Mouse (Mus musculus): ENCODE data around the gene Slc7a11. TPM values are rescaled to one million over a fixed set of nuclear protein-coding genes. Genes with fewer than 3 reads are reported as not detected.

Gene Slc7a11
- polyA plus RNA-seq, 1 experiment from 2014 or later, result 0.19 TPM

DNA sequence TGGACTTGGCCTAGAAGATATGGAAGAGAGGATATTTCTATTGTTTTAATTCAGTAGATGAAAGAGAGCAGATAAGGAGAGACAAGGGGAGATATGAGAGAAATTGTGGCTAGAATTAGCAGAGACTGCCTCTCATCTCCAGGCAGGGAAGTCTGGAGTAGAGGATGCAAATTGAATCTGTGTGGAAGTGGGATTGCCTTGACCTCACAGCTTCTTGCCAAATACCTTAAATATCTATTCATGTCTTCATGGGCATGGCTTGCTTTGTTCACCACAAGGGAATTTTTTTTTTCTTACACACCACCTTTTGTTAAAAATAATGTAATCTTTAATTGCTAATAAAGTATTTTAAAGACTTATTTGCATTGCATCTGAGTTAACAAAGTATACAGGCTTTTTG, 441.3 kb downstream of the Slc7a11 start:
- Histone ChIP-seq H3K4me1 (no peaks in the 10 kb centered on the region), H3K36me3 (no peaks in the 10 kb centered on the region), H3K9me3 (replicated peaks) (no peaks in the 10 kb centered on the region), H3K27ac (no peak overlapping the region), H3K9ac (no peak overlapping the region), H3K4me2 (no peak overlapping the region), H3K27me3 (replicated peaks) (no peaks in the 10 kb centered on the region), H3K4me3 (no peak overlapping the region)
- no peak for ATAC-seq

DNA sequence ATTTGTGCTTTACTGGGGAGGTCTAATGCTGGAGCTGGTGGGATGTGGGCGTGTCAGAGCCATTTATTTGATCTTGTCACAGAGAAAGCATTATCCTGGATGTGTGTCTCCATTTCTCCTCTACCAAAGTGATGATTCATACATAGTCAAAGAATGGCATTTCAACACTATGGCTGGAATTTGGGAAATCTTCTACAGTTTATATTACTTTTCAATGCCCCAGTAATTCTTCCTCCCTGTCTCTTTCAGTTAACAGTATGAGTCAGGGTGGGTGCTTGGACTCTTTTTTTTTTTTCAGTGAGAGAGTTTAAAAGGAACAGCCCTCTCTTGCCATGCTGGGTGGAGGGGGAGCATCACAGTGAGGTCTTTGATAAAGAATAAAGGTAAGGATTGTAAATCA, 441.8 kb downstream of the Slc7a11 start:
- 52% methylated on average over 1 of the region's 1 CpGs for WGBS (ENCODE audit: insufficient replicate concordance)
- no peak overlapping the region for H3K4me3 ChIP-seq
- no peak overlapping the region for H3K4me2 ChIP-seq
- H3K9ac ChIP-seq, result no peak overlapping the region
- H3K4me1 ChIP-seq, result no peaks in the 10 kb centered on the region
- no peak overlapping the region for H3K27ac ChIP-seq
- H3K36me3 ChIP-seq, result no peaks in the 10 kb centered on the region
- H3K27me3 ChIP-seq (replicated peaks), result no peaks in the 10 kb centered on the region
- ATAC-seq, result no peak
- no peaks in the 10 kb centered on the region for H3K9me3 ChIP-seq (replicated peaks)

DNA sequence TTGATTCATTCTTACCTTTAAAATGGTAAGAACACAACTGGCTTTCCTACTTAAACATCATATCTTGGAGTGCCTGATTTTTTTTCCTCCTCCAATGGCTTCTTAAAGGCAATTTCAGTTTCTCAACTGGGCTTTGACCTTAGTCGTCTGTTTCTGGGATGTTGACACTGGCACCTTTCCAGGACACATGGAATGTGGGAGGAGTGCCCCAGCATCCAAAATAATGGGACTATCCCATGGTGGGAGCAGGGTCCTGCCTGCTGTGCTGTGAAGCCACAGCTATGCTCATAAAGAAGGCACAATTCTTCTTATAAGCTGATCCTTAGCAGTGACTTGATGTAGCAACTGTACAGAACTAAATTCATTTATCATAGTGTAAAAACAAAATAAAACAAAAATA, 450.5 kb downstream of the Slc7a11 start:
- Histone ChIP-seq H3K9ac (no peak overlapping the region), H3K27ac (no peak overlapping the region), H3K4me3 (no peak overlapping the region), H3K4me2 (no peak overlapping the region), H3K9me3 (replicated peaks) (no peaks in the 10 kb centered on the region), H3K27me3 (replicated peaks) (no peaks in the 10 kb centered on the region), H3K36me3 (no peaks in the 10 kb centered on the region), H3K4me1 (no peaks in the 10 kb centered on the region)
- WGBS (ENCODE audit: insufficient replicate concordance), result 36% methylated on average over 1 of the region's 1 CpGs
- no peak for ATAC-seq

DNA sequence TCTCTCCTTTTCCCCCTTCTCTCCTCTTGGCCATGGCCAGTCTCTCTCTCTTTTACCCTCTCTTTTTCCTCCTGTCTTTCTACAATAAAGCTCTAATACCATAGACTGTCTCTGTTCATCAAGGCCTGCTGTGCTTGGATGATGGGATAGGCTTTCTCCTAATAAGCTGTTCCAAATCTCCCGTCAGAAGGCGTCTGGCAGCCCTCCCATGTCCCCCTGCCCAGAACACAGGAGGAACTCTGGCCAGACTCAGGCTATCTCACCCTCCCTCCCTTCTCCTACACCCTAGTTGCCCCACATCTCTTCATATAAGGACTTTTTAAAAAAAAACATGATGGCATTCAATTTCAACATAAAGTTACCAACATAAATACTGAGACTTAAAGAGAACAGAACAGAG, 456.2 kb downstream of the Slc7a11 start:
- no peak overlapping the region for H3K9ac ChIP-seq
- H3K9me3 ChIP-seq (replicated peaks), result no peaks in the 10 kb centered on the region
- H3K4me1 ChIP-seq, result no peaks in the 10 kb centered on the region
- H3K27ac ChIP-seq, result no peak overlapping the region
- 66% methylated on average over 2 of the region's 2 CpGs for WGBS (ENCODE audit: insufficient replicate concordance)
- H3K4me3 ChIP-seq, result no peak overlapping the region
- ATAC-seq, result no peak
- H3K4me2 ChIP-seq, result no peak overlapping the region
- no peaks in the 10 kb centered on the region for H3K27me3 ChIP-seq (replicated peaks)
- H3K36me3 ChIP-seq, result no peaks in the 10 kb centered on the region

- Histone ChIP-seq H3K27ac (no peak overlapping the region), H3K4me1 (no peaks in the 10 kb centered on the region), H3K9me3 (replicated peaks) (no peaks in the 10 kb centered on the region), H3K36me3 (no peaks in the 10 kb centered on the region), H3K9ac (no peak overlapping the region), H3K4me3 (no peak overlapping the region), H3K4me2 (no peak overlapping the region), H3K27me3 (replicated peaks) (no peaks in the 10 kb centered on the region)
- WGBS (ENCODE audit: insufficient replicate concordance), result 62% methylated on average over 3 of the region's 3 CpGs
- ATAC-seq, result no peak
These were observed 458.6 kb downstream of the Slc7a11 start for GRCm38 (mm10) chr3:49984795-49985194.

DNA sequence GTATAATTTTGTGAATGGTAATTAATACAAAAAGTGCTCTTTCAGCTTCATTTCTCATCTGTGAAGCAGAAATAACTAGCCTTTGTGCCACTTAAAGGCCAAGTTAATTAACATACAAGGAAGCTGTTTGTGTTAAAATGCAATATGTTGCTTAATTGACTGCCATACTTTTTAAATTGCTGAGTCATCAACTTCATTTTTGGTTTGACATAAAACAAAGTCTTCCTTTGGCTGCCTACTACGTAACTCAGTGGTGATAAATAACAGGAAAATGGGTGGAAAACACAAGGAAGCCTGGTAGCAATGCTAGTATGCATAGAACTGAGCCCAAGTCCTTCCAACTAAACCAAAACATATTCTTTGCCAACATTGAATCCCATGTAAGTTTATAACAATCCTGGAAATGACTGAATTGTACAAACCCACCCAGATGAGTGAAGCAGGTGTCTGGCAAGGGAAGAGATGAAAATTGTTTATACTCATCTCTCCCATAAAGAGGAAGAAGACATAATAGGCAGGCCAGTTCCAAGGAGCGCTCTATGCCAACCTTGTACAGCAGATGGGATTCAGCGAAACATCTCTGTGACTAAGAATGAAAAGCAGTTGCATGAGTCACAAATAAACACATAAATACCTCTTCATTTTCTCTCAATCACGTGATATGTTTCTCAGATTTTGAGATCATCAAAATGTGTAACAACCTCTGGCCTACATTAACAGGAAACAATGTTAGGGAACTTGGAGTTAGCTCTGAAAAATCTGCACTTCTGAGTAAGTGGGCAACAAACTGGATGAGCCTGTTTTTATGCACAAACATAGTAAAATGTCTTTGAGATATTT, 459.8 kb downstream of the Slc7a11 start:
- Histone ChIP-seq H3K36me3 (no peaks in the 10 kb centered on the region), H3K9ac (no peak overlapping the region), H3K9me3 (replicated peaks) (no peaks in the 10 kb centered on the region), H3K4me2 (no peak overlapping the region), H3K27ac (no peak overlapping the region), H3K27me3 (replicated peaks) (no peaks in the 10 kb centered on the region), H3K4me3 (no peak overlapping the region), H3K4me1 (no peaks in the 10 kb centered on the region)
- ATAC-seq, result no peak
- WGBS (ENCODE audit: insufficient replicate concordance), result 62% methylated on average over 4 of the region's 4 CpGs

GRCm38 (mm10) chr3:49973994-49974393, 469.4 kb downstream of the Slc7a11 start:
- no peak for ATAC-seq
- H3K9me3 ChIP-seq (replicated peaks), result no peaks in the 10 kb centered on the region
- no peak overlapping the region for H3K9ac ChIP-seq
- no peaks in the 10 kb centered on the region for H3K36me3 ChIP-seq
- H3K4me3 ChIP-seq, result no peak overlapping the region
- no peak overlapping the region for H3K4me2 ChIP-seq
- WGBS (ENCODE audit: insufficient replicate concordance), result 50% methylated on average over 3 of the region's 3 CpGs
- no peaks in the 10 kb centered on the region for H3K27me3 ChIP-seq (replicated peaks)
- no peaks in the 10 kb centered on the region for H3K4me1 ChIP-seq
- H3K27ac ChIP-seq, result no peak overlapping the region

DNA sequence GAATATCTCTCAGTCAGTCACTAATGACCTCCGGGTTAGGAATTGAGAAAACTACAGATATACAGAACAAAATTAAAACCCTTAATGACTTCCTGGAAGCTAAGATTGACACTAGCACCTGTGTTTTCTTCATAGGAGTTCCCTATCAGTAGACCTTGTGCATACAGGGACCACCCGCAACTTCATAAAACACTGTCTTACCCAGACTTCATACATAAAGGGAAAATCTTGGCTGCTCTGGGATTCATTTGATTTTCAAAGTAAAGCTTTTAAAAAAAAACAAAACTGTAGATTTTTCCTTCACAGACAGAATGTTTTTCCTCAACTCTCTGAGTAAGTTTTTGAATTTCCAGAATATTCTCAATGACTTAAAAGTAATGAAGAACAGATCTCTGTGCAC, 477.8 kb downstream of the Slc7a11 start:
- Histone ChIP-seq H3K4me3 (no peak overlapping the region), H3K36me3 (no peaks in the 10 kb centered on the region), H3K4me2 (no peak overlapping the region), H3K9ac (no peak overlapping the region), H3K9me3 (replicated peaks) (no peaks in the 10 kb centered on the region), H3K4me1 (no peaks in the 10 kb centered on the region), H3K27ac (no peak overlapping the region), H3K27me3 (replicated peaks) (no peaks in the 10 kb centered on the region)
- no peak for ATAC-seq
- 71% methylated on average over 2 of the region's 2 CpGs for WGBS (ENCODE audit: insufficient replicate concordance)

DNA sequence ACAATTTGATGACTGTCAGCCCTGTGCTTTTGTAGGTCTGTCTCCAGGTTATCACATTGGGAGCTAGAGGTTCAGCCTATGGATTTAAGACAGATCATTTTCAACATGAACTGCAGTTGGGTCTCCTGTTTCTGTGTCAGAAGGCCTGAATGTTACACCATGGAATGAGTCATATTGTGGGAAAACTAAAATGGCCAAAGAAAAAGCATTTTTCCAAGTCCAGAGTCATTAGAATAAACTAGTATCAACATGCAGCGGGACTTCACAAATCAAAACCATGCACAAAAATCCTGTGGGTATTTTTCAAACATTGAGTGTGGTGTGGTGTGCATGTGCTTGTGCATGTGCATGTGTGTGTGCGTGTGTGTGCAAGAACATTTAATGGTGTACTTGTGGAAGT, 482.8 kb downstream of the Slc7a11 start:
- Histone ChIP-seq H3K36me3 (no peaks in the 10 kb centered on the region), H3K27me3 (replicated peaks) (no peaks in the 10 kb centered on the region), H3K27ac (no peak overlapping the region), H3K9me3 (replicated peaks) (no peaks in the 10 kb centered on the region), H3K4me2 (no peak overlapping the region), H3K4me1 (no peaks in the 10 kb centered on the region), H3K4me3 (no peak overlapping the region), H3K9ac (no peak overlapping the region)
- 72% methylated on average over 2 of the region's 2 CpGs for WGBS (ENCODE audit: insufficient replicate concordance)
- no peak for ATAC-seq

GRCm38 (mm10) chr3:49946845-49947244, 496.6 kb downstream of the Slc7a11 start:
- 24% methylated on average over 2 of the region's 2 CpGs for WGBS (ENCODE audit: insufficient replicate concordance)
- no peak for ATAC-seq
- no peak overlapping the region for H3K27ac ChIP-seq

DNA sequence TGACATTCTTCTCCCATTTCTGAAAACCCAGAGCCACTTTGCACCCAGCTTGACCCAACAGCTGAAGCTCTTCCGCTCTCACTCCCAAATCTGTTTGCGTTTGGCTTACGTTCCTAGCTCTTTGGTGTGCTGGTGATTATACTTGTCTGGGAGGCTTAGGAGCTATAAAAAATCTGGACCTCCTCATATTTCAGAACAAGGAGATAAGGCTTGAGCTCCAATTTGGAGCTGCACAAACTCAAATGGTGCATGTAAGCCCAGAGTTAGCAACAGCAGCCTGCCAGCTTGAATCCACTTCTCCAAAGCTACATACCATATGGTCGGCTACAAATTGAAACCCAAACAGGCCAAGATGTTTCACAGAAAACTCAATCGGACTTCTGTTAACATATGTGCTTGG, 498.6 kb downstream of the Slc7a11 start:
- no peaks in the 10 kb centered on the region for H3K27me3 ChIP-seq (replicated peaks)
- H3K27ac ChIP-seq, result no peak overlapping the region
- H3K4me3 ChIP-seq, result no peak overlapping the region
- H3K9me3 ChIP-seq (replicated peaks), result no peaks in the 10 kb centered on the region
- no peaks in the 10 kb centered on the region for H3K36me3 ChIP-seq
- H3K4me2 ChIP-seq, result no peak overlapping the region
- no peak overlapping the region for H3K9ac ChIP-seq
- ATAC-seq, result no peak
- H3K4me1 ChIP-seq, result no peaks in the 10 kb centered on the region
- WGBS (ENCODE audit: insufficient replicate concordance), result 59% methylated on average over 5 of the region's 5 CpGs

More at GRCm38 (mm10) chr3:49946845-49947244, 496.6 kb downstream of the Slc7a11 start:
- Histone ChIP-seq H3K9ac (no peak overlapping the region), H3K36me3 (no peaks in the 10 kb centered on the region), H3K9me3 (replicated peaks) (no peaks in the 10 kb centered on the region), H3K4me1 (no peaks in the 10 kb centered on the region), H3K4me3 (no peak overlapping the region), H3K27me3 (replicated peaks) (no peaks in the 10 kb centered on the region), H3K4me2 (no peak overlapping the region)

DNA sequence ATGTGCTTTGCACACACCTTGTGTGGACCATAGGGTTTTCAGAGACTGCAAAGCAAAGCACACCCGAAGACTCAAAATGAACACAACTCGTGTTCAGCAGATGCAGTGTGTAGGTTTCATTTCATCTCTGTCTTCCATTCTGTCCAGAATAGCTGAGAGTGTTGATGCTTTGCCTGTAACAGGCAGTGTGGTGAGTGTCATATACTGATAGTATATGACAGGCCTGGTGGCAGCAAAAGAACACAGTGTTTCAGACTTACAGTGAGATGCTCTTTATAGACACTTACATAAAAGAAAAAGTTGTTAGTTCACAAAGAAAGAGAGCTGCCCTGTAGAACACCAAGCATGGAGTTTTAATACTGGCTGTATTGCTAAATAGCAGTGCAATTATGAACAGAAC, 505.8 kb downstream of the Slc7a11 start:
- no peaks in the 10 kb centered on the region for H3K9me3 ChIP-seq (replicated peaks)
- H3K9ac ChIP-seq, result no peak overlapping the region
- H3K4me3 ChIP-seq, result no peak overlapping the region
- ATAC-seq, result no peak
- no peaks in the 10 kb centered on the region for H3K27me3 ChIP-seq (replicated peaks)
- WGBS (ENCODE audit: insufficient replicate concordance), result 65% methylated on average over 2 of the region's 2 CpGs
- H3K27ac ChIP-seq, result no peak overlapping the region
- no peaks in the 10 kb centered on the region for H3K36me3 ChIP-seq
- no peaks in the 10 kb centered on the region for H3K4me1 ChIP-seq
- H3K4me2 ChIP-seq, result no peak overlapping the region

- no peak overlapping the region for H3K27ac ChIP-seq
- H3K36me3 ChIP-seq, result no peaks in the 10 kb centered on the region
- no peaks in the 10 kb centered on the region for H3K4me1 ChIP-seq
- H3K9ac ChIP-seq, result no peak overlapping the region
- no peak for ATAC-seq
- no peak overlapping the region for H3K4me3 ChIP-seq
- no peak overlapping the region for H3K4me2 ChIP-seq
- no peaks in the 10 kb centered on the region for H3K27me3 ChIP-seq (replicated peaks)
- H3K9me3 ChIP-seq (replicated peaks), result no peaks in the 10 kb centered on the region
These were observed 513.9 kb downstream of the Slc7a11 start for GRCm38 (mm10) chr3:49929496-49929895.

Data from liver, embryonic 12.5 days (tissue).